Mouse (Mus musculus): ENCODE measurements around the gene Gm13279.
"Not testable (repeated sequence)": the region's sequence is repeated elsewhere in the genome, so short reads cannot be mapped to it uniquely, and the experiment has no call there.

Gm13279 gene

DNA sequence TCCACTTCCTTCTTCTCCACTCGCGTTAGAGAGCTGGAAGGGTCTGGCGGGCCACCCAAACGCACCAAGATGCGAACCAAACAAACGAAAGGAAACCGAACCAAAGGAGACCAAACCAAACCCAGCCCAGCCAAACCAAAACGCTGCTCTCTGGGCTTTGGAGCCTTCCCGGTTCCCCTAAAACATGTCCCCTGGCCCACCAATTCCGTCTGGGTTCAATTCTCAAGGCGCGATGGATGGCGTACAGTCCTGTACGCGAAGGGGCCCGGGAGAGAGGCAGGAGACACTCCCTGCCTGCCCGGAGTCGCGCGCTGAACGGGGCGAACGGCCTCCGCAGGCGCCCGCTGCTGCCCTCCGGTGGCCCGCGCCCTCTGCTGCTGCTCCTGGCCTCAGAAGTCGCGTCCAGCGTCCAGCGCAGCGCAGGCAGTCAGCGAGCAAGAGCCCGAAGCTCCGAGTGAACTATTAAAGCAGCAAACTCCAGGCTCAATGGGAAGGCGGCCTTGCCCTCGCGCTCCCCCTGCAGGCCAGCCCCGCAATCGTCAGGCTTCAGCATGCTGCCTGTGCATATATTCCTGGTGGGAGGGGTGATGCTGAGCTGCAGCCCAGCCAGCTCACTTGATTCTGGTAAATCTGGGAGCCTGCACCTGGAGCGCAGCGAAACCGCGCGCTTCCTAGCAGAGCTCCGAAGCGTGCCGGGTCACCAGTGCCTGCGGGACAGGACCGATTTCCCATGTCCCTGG lies 3.1 kb upstream of the Gm13279 start, which contains the start of gene Gm13275:
Gm13275 (plus strand) TSS at position 552 of the 740 bp plus-strand sequence.
- peak; percentile 57 to 69 for DNase-seq (ENCODE audit: low spot score in 2 of 2)

DNA sequence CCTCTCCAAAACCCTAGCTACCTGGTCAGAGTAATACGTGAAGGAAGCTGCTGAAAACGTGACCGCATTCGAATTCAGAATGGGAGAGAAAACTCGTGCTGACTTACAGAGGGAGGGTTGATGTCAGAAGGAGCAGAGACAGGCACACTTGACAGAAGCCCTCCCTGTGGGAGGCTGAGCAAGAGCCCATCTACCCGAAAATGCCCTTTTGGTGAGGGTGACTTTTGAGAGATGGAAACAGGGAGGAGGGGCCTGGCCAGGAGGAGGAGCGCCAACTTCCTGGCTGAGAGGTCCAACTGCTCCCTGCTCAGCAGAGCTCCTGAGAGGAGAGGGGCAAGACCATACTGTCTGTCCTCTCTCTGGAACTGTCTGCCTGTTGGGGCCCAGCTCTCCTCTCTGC lies 2.2 kb downstream of the Gm13279 start, which contains the start of gene Gm13285:
Gm13285 (plus strand) TSS at position 301 of the 400 bp plus-strand sequence.
- not testable (repeated sequence) for DNase-seq (ENCODE audit: low spot score in 2 of 2)

DNA sequence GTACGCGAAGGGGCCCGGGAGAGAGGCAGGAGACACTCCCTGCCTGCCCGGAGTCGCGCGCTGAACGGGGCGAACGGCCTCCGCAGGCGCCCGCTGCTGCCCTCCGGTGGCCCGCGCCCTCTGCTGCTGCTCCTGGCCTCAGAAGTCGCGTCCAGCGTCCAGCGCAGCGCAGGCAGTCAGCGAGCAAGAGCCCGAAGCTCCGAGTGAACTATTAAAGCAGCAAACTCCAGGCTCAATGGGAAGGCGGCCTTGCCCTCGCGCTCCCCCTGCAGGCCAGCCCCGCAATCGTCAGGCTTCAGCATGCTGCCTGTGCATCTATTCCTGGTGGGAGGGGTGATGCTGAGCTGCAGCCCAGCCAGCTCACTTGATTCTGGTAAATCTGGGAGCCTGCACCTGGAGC lies 5.8 kb downstream of the Gm13279 start, which contains the start of gene Gm13287:
Gm13287 (plus strand) TSS at position 301 of the 400 bp plus-strand sequence.
- not testable (repeated sequence) for DNase-seq (ENCODE audit: low spot score in 2 of 2)

DNA sequence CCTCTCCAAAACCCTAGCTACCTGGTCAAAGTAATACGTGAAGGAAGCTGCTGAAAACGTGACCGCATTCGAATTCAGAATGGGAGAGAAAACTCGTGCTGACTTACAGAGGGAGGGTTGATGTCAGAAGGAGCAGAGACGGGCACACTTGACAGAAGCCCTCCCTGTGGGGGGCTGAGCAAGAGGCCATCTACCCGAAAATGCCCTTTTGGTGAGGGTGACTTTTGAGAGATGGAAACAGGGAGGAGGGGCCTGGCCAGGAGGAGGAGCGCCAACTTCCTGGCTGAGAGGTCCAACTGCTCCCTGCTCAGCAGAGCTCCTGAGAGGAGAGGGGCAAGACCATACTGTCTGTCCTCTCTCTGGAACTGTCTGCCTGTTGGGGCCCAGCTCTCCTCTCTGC lies 8.0 kb downstream of the Gm13279 start, which contains the start of gene Gm13288:
Gm13288 (plus strand) TSS at position 301 of the 400 bp plus-strand sequence.
- DNase-seq (ENCODE audit: low spot score in 2 of 2) = not testable (repeated sequence)

DNA sequence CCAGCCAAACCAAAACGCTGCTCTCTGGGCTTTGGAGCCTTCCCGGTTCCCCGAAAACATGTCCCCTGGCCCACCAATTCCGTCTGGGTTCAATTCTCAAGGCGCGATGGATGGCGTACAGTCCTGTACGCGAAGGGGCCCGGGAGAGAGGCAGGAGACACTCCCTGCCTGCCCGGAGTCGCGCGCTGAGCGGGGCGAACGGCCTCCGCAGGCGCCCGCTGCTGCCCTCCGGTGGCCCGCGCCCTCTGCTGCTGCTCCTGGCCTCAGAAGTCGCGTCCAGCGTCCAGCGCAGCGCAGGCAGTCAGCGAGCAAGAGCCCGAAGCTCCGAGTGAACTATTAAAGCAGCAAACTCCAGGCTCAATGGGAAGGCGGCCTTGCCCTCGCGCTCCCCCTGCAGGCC lies 8.6 kb downstream of the Gm13279 start:
- DNase-seq (ENCODE audit: low spot score in 2 of 2) = not testable (repeated sequence)

DNA sequence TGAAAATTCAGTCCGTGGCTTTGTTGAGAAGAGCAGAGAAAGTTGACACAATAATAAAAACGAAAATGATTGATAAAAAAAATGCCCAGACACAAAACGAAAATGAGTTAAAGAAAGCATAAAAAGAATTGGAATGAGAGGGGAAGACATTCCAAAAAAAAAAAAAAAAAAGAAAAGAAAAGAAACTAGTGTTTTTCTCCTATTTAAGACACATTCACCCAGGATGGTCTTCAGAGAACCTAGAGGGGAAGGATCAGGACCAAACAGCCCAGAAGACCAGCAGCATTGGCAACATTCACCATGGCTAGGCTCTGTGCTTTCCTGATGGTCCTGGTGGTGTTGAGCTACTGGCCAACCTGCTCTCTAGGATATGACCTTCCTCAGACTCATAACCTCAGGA lies 18.7 kb downstream of the Gm13279 start, which contains the start of gene Ifna7:
Ifna7 (plus strand) TSS at position 301 of the 400 bp plus-strand sequence.
- no peak for DNase-seq (ENCODE audit: low spot score in 2 of 2)

DNA sequence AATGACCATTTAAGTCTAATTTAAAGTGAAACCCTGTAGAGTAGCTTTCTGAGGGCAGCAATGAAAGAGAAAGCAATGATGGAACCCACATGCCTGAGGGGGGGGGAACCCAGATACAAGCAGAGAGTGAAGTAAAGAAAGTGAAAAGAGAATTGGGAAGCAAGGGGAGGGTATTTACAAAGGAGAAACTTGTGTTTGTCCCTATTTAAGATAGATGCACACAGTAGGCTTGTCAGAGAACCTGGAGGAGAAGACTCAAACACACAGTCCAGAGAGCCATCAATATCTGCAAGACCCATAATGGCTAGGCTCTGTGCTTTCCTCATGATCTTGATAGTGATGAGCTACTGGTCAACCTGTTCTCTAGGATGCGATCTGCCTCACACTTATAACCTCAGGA lies 22.5 kb downstream of the Gm13279 start, which contains the start of gene Ifna11:
Ifna11 (plus strand) TSS at position 301 of the 400 bp plus-strand sequence.
- DNase-seq (ENCODE audit: low spot score in 2 of 2) = no peak

DNA sequence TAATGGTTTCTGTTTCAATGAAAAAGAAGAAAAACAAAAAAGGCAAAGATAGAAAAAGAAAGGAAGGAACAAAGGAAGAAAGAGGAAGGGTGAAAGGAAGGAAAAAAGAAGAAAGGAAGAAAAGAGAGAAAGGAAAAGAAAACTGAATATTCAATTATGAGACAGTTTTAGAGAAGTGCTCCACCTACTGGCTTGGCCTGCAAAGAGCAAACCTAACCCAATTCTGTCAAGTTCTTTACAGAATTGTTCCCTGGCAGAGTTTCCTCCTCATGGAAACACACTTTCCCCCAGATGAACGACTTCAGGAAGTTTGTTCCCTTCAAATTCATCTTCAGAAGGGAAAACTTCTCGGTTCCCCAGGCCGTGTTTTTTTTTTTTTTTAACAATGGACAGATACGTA lies 25.8 kb downstream of the Gm13279 start:
- peak in 1 of 2 experiments; percentile 22 for DNase-seq (ENCODE audit: low spot score in 2 of 2)

DNA sequence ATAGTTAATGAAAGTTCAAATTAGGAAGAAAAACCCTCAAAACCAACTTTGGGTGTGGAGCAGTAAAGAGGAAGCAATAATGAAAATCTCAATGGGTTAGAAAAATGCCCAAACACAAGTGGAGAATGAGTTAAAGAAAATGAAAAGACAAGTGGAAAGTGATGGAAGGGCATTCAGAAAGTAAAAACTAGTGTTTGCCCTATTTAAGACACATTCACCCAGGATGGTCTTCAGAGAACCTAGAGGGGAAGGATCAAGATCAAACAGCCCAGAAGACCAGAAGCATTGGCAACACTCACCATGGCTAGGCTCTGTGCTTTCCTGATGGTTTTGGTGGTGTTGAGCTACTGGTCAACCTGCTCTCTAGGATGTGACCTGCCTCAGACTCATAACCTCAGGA lies 29.9 kb downstream of the Gm13279 start, which contains the start of gene Ifna6:
Ifna6 (plus strand) TSS at position 301 of the 400 bp plus-strand sequence.
- DNase-seq (ENCODE audit: low spot score in 2 of 2) = not testable (repeated sequence)

DNA sequence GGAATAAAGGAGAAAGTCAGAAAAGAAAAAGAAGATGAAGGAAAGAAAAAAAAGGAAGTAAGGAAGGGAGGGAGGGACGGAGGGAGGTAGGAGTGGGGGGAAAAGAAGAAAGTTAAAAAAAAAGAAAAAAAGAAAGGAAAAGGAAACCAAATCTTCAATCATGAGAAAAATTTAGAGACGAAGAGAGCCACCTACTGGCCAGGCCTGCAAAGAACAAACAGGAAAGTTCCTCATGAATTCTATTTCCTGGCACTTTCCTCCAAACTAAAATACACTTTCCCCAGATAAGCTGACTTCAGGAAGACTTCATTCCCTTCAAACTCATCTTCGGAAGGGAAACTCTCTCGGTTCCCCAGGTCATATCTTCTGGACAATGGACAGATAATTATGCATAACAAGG lies 33.3 kb downstream of the Gm13279 start:
- peak in 1 of 2 experiments; percentile 32 for DNase-seq (ENCODE audit: low spot score in 2 of 2)

DNA sequence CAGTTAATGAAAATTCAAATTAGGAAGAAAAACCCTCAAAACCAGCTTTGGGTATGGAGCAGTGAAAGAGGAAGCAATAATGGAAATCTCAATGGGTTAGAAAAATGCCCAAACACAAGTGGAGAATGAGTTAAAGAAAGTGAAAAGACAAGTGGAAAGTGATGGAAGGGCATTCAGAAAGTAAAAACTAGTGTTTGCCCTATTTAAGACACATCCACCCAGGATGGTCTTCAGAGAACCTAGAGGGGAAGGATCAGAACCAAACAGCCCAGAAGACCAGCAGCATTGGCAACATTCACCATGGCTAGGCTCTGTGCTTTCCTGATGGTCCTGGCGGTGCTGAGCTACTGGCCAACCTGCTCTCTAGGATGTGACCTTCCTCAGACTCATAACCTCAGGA lies 38.0 kb downstream of the Gm13279 start, which contains the start of gene Ifna5:
Ifna5 (plus strand) TSS at position 301 of the 400 bp plus-strand sequence.
- not testable (repeated sequence) for DNase-seq (ENCODE audit: low spot score in 2 of 2)

DNA sequence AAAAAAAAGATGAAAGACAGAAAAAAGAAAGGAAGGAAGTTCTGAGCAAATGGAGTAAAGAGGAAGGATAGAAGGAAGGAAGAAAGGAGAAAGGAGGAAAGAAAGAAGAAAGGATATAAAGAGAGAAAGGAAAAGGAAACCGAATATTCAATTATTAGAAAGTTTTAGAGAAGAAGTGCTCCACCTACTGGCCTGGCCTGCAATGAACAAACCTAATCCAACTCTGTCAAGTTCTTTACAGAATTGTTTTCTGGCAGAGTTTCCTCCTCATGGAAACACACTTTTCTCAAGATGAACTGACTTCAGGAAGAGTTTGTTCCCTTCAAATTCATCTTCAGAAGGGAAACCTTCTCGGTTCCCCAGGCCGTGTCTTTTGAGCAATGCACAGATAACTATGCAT lies 41.6 kb downstream of the Gm13279 start:
- no peak for DNase-seq (ENCODE audit: low spot score in 2 of 2)

DNA sequence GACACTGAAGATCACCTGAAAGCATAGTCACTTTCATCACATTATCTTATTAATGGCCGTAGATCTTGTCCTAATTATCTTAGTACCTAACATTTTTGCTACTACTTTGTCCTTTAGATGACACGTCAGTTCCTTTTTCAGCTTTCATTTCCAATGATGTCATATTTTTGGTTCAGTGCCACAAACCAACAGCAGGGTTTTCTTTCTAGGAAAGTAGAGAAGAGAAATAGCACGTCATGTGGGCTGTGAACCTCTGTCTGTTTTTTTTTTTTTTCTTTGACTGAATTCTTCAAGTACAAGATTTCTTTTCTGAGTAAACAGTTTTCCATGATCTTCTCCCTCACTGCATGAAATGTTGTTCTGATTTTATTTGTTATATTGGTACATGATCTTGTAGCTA lies 42.9 kb downstream of the Gm13279 start:
- DNase-seq (ENCODE audit: low spot score in 2 of 2) = no peak

DNA sequence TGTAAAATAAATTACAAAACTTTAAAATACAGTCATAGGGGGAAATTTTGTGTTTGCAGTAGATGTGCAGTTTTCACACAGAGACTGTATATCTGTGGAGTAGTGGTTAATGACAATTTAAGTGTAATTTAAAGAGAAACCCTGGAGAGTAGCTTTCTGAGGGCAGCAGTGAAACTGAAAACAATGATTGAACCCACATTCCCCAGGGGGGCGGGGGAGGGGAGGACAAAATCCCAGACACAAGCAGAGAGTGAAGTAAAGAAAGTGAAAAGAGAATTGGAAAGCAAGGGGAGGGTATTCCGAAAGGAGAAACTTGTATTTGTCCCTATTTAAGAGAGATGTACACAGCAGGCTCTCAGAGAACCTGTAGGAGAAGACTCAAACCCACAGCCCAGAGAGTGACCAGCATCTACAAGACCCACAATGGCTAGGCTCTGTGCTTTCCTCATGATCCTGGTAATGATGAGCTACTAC lies 44.3 kb downstream of the Gm13279 start, which contains the start of gene Ifna4:
Ifna4 (plus strand) TSS at position 424 of the 474 bp plus-strand sequence.
- DNase-seq (ENCODE audit: low spot score in 2 of 2) = no peak

DNA sequence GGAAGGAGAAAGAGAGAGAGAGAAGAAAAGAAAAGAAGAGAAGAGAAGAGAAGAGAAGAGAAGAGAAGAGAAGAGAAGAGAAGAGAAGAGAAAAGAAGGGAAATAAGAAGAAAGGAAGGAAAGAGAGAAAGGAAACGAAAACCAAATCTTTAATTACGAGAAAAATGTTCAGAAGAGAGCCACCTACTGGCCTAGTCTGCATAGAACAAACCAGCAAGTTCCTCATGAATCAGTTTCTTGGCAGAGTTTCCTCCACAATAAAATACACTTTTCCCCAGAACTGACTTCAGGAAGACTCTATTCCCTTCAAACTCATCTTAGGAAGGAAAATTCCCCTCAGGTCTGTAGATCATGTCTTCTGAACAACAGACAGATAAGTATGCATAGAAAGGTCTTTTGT lies 48.1 kb downstream of the Gm13279 start:
- no peak for DNase-seq (ENCODE audit: low spot score in 2 of 2)

Measured in thymus, postnatal 10 days (tissue).